11 mouse cellular contexts compared by ENCODE assay signal in the genomic region with DNA sequence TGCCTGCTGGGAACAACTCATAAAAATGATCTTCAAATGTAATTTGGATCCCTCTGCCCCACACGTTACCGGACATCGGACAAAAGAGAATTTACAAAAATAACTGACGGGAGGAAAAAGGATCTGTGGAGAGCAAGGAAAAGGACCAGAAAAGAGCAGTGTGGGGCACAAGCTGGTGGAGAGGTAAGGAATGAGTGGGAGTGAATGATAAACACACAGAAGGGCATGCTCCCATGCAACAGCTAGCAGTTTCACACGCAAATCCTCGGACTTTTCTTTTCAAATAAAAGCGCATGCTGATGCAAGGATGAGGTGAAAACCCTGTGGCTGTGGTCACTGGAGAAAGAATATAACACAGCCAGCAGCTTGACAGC.
DNase-seq lines count a peak whose midpoint lies in the region; ATAC-seq lines count a peak whose summit lies in the region.
"Had no signal": no experiment of that assay in that cellular context is flagged by ENCODE, and none has a peak within 500 bp of the region (broad histone marks: within the 10 kb centered on the region; RNA-seq: fewer than 3 reads in every experiment).

No protein-coding gene starts in this region.

- peaks cover 56% of the 10 kb centered on the region for H3K4me1 ChIP-seq in embryonic facial prominence, embryonic 13.5 days
- peaks cover 36% of the 10 kb centered on the region for H3K4me1 ChIP-seq in embryonic facial prominence, embryonic 10.5 days
- peaks cover 36% of the 10 kb centered on the region for H3K4me1 ChIP-seq in hindbrain, embryonic 14.5 days (replicated peaks; ENCODE audit: control insufficient read depth, insufficient read depth, low read length)
- peaks cover 18% of the 10 kb centered on the region for H3K4me1 ChIP-seq in midbrain, embryonic 14.5 days (ENCODE audit: control insufficient read depth, insufficient read depth, low read length)
- H3K4me1 ChIP-seq: liver, embryonic 13.5 days had no signal

- no peak overlapping the region for H3K4me3 ChIP-seq in embryonic facial prominence, embryonic 13.5 days
- H3K4me3 ChIP-seq in embryonic facial prominence, embryonic 10.5 days = no peak overlapping the region
- H3K4me3 ChIP-seq in hindbrain, embryonic 14.5 days (replicated peaks; ENCODE audit: low read length) = no peak overlapping the region
- no peak overlapping the region for H3K4me3 ChIP-seq in midbrain, embryonic 14.5 days (replicated peaks; ENCODE audit: low read depth, low read length)
- H3K4me3 ChIP-seq: liver, embryonic 13.5 days; myocyte had no signal

- no peak for ATAC-seq in embryonic facial prominence, embryonic 13.5 days (ENCODE audit: insufficient number of reproducible peaks, insufficient read depth, low FRiP score, low TSS enrichment, low read depth)
- ATAC-seq in hindbrain, embryonic 14.5 days (ENCODE audit: low FRiP score) = peak; percentile 45; the same call in 1 of the 2 replicates
- ATAC-seq in midbrain, embryonic 14.5 days (ENCODE audit: low FRiP score, low TSS enrichment) = peak; percentile 21; the same call in 1 of the 2 replicates

- no peak for DNase-seq in embryonic facial prominence, embryonic 10.5 days (ENCODE audit: low spot score)
- DNase-seq in fibroblast of lung, adult 2 months (ENCODE audit: low read depth) = peak; percentile 30
- no peak for DNase-seq in hindbrain, embryonic 14.5 days (ENCODE audit: low spot score)
- DNase-seq in midbrain, embryonic 14.5 days = peak; percentile 23
- DNase-seq in adrenal gland, postnatal 4 days (ENCODE audit: low spot score in 2 of 2) = no peak
- DNase-seq in testis, postnatal 14 days (ENCODE audit: low spot score) = no peak
- no peak for DNase-seq in left cerebral cortex, adult 18-20 months (ENCODE audit: low spot score in 2 of 2)
- DNase-seq: liver, embryonic 13.5 days had no signal

- no peak overlapping the region for H3K4me2 ChIP-seq in embryonic facial prominence, embryonic 13.5 days
- 0 out of 2 replicates have a peak overlapping the region, but pooled peaks have one; percentile 21 for H3K4me2 ChIP-seq in hindbrain, embryonic 14.5 days (replicated peaks)
- H3K4me2 ChIP-seq in midbrain, embryonic 14.5 days (ENCODE audit: low read length) = peak overlapping the region; percentile 8; the same call in 1 of the 2 replicates
- H3K4me2 ChIP-seq: liver, embryonic 13.5 days had no signal

- H3K27ac ChIP-seq in embryonic facial prominence, embryonic 13.5 days = peak overlapping the region; percentile 17; the same call in 1 of the 2 replicates
- no peak overlapping the region for H3K27ac ChIP-seq in embryonic facial prominence, embryonic 10.5 days (replicated peaks)
- peak overlapping the region; percentile 52 for H3K27ac ChIP-seq in hindbrain, embryonic 14.5 days
- H3K27ac ChIP-seq in midbrain, embryonic 14.5 days (replicated peaks; ENCODE audit: low read depth, low read length) = peak overlapping the region; percentile 52
- H3K27ac ChIP-seq: liver, embryonic 13.5 days; stomach, postnatal 0 days had no signal

- no peaks in the 10 kb centered on the region for H3K9me3 ChIP-seq in embryonic facial prominence, embryonic 13.5 days
- no peaks in the 10 kb centered on the region for H3K9me3 ChIP-seq in embryonic facial prominence, embryonic 10.5 days
- H3K9me3 ChIP-seq in hindbrain, embryonic 14.5 days (ENCODE audit: control insufficient read depth, low read length) = no peaks in the 10 kb centered on the region
- H3K9me3 ChIP-seq in midbrain, embryonic 14.5 days (ENCODE audit: control insufficient read depth, low read length) = no peaks in the 10 kb centered on the region
- H3K9me3 ChIP-seq: liver, embryonic 13.5 days had no signal

- WGBS in embryonic facial prominence, embryonic 13.5 days = 53% methylated on average over 7 of the region's 7 CpGs
- 72% methylated on average over 7 of the region's 7 CpGs for WGBS in embryonic facial prominence, embryonic 10.5 days
- WGBS in hindbrain, embryonic 14.5 days = 28% methylated on average over 7 of the region's 7 CpGs
- WGBS in midbrain, embryonic 14.5 days = 26% methylated on average over 7 of the region's 7 CpGs

- no peaks in the 10 kb centered on the region for H3K27me3 ChIP-seq in embryonic facial prominence, embryonic 13.5 days
- no peaks in the 10 kb centered on the region for H3K27me3 ChIP-seq in embryonic facial prominence, embryonic 10.5 days (replicated peaks; ENCODE audit: low read depth, poor library complexity, severe bottlenecking)
- no peaks in the 10 kb centered on the region for H3K27me3 ChIP-seq in hindbrain, embryonic 14.5 days (ENCODE audit: control insufficient read depth, insufficient read depth, low read length)
- no peaks in the 10 kb centered on the region for H3K27me3 ChIP-seq in midbrain, embryonic 14.5 days (ENCODE audit: control insufficient read depth, insufficient read depth, low read length)
- H3K27me3 ChIP-seq: liver, embryonic 13.5 days had no signal

- H3K36me3 ChIP-seq in embryonic facial prominence, embryonic 13.5 days = no peaks in the 10 kb centered on the region
- no peaks in the 10 kb centered on the region for H3K36me3 ChIP-seq in embryonic facial prominence, embryonic 10.5 days (replicated peaks)
- H3K36me3 ChIP-seq in hindbrain, embryonic 14.5 days (replicated peaks; ENCODE audit: control insufficient read depth, insufficient read depth) = no peaks in the 10 kb centered on the region
- H3K36me3 ChIP-seq in midbrain, embryonic 14.5 days (ENCODE audit: control insufficient read depth, insufficient read depth, low read length) = no peaks in the 10 kb centered on the region
- H3K36me3 ChIP-seq: liver, embryonic 13.5 days had no signal

- no peak overlapping the region for H3K9ac ChIP-seq in embryonic facial prominence, embryonic 13.5 days
- H3K9ac ChIP-seq in hindbrain, embryonic 14.5 days = no peak overlapping the region; the same call in 1 of the 2 replicates
- H3K9ac ChIP-seq in midbrain, embryonic 14.5 days (replicated peaks; ENCODE audit: low read length) = no peak overlapping the region
- H3K9ac ChIP-seq: liver, embryonic 13.5 days had no signal

Comparison
In these comparisons a context has a peak if more than half of its experiments do, and no peak if none do; other contexts are left out.
1. DNase-seq: peak in fibroblast of lung, adult 2 months (single experiment) and midbrain, embryonic 14.5 days (single experiment); none in embryonic facial prominence, embryonic 10.5 days (single experiment), hindbrain, embryonic 14.5 days (single experiment), adrenal gland, postnatal 4 days (0 of 2), testis, postnatal 14 days (single experiment) and left cerebral cortex, adult 18-20 months (0 of 2).